Mouse (Mus musculus): ENCODE results near the gene Tlx3.

Tlx3 gene

GRCm38 (mm10) chr11:33203383-33204328 is at the start of gene Tlx3:
Gene Tlx3, minus strand, starts transcription at chr11:33203589.
- DNase-seq: peak; percentile 2

- DNase-seq: no peak
These were observed 36.9 kb upstream of the Tlx3 start for GRCm38 (mm10) chr11:33240295-33240694.

GRCm38 (mm10) chr11:33234134-33234533 is 30.7 kb upstream of the Tlx3 start:
- no peak for DNase-seq

- DNase-seq: no peak
These were observed 28.7 kb upstream of the Tlx3 start for GRCm38 (mm10) chr11:33232056-33232455.

- DNase-seq: no peak
These were observed 24.8 kb upstream of the Tlx3 start for GRCm38 (mm10) chr11:33228186-33228585.

GRCm38 (mm10) chr11:33226516-33226915 is 23.1 kb upstream of the Tlx3 start:
- DNase-seq: no peak

GRCm38 (mm10) chr11:33221566-33222365 is 18.4 kb upstream of the Tlx3 start:
- DNase-seq: no peak

GRCm38 (mm10) chr11:33220763-33221162 is 17.4 kb upstream of the Tlx3 start:
- no peak for DNase-seq

- DNase-seq: no peak
These were observed 14.1 kb upstream of the Tlx3 start for GRCm38 (mm10) chr11:33217384-33218079.

GRCm38 (mm10) chr11:33207411-33207810 is 4.0 kb upstream of the Tlx3 start:
- no peak for DNase-seq

- no peak for DNase-seq
These were observed 1.6 kb upstream of the Tlx3 start for GRCm38 (mm10) chr11:33204966-33205365.

- DNase-seq: no peak
These were observed 928 bp upstream of the Tlx3 start for GRCm38 (mm10) chr11:33204329-33204705.

GRCm38 (mm10) chr11:33202972-33203371 is 417 bp downstream of the Tlx3 start:
- no peak for DNase-seq

GRCm38 (mm10) chr11:33202296-33202695 is 1.1 kb downstream of the Tlx3 start:
- no peak for DNase-seq

- no peak for DNase-seq
These were observed 1.8 kb downstream of the Tlx3 start for GRCm38 (mm10) chr11:33201626-33202010.

- DNase-seq: peak; percentile 12
These were observed 2.4 kb downstream of the Tlx3 start for GRCm38 (mm10) chr11:33200764-33201625.

GRCm38 (mm10) chr11:33199906-33200763 is 3.3 kb downstream of the Tlx3 start:
- DNase-seq: no peak

GRCm38 (mm10) chr11:33199117-33199514 is 4.3 kb downstream of the Tlx3 start:
- DNase-seq: no peak

- DNase-seq: no peak
These were observed 4.9 kb downstream of the Tlx3 start for GRCm38 (mm10) chr11:33198351-33199116.

- no peak for DNase-seq
These were observed 5.7 kb downstream of the Tlx3 start for GRCm38 (mm10) chr11:33197673-33198072.
